Mouse (Mus musculus) MEL (cell line): ENCODE measurements around the gene Pogz.

ENCODE experiments used
- CTCF ChIP-seq, 3 experiments: IDR thresholded peaks in 2 of 3; conservative IDR thresholded peaks in 1 of 3; 2 replicates each; pipeline ENCODE4 v1.5.1; 2011 to 2012; ENCODE audit warnings: low read length in 3 of 3, low read depth in 2 of 3, mild to moderate bottlenecking in 2 of 3, improper control_type of control experiment in 1 of 3, inconsistent platforms in 1 of 3, mixed read lengths in 1 of 3, moderate library complexity in 1 of 3; ENCODE audit not compliant: control insufficient read depth in 1 of 3, insufficient read depth in 1 of 3, poor library complexity in 1 of 3, severe bottlenecking in 1 of 3
- E2F4 ChIP-seq: IDR thresholded peaks from 2 replicates; pipeline ENCODE4 v1.6.1; 2011; ENCODE audit warnings: low read depth, low read length, improper control_type of control experiment, borderline replicate concordance
- EP300 ChIP-seq, 2 experiments: IDR thresholded peaks; 2 replicates each; pipeline ENCODE4 v1.6.1; 2011; ENCODE audit warnings: improper control_type of control experiment in 2 of 2, low read length in 2 of 2, low read depth in 1 of 2, mild to moderate bottlenecking in 1 of 2
- GABPA ChIP-seq: IDR thresholded peaks from 2 replicates; pipeline ENCODE4 v1.6.1; 2012; ENCODE audit warnings: low read depth, mild to moderate bottlenecking, inconsistent platforms, low read length, improper control_type of control experiment, moderate library complexity
- HCFC1 ChIP-seq: IDR thresholded peaks from 2 replicates; pipeline ENCODE4 v1.6.1; 2012; ENCODE audit warnings: low read depth, mild to moderate bottlenecking, inconsistent platforms, low read length, improper control_type of control experiment, moderate library complexity
- NRF1 ChIP-seq: IDR thresholded peaks from 2 replicates; pipeline ENCODE4 v1.6.1; 2014; ENCODE audit warnings: low read depth, mild to moderate bottlenecking, inconsistent platforms, low read length, improper control_type of control experiment, moderate library complexity; ENCODE audit not compliant: poor library complexity, insufficient read depth, severe bottlenecking
- POLR2A ChIP-seq, 2 experiments: IDR thresholded peaks; 2 replicates each; pipeline ENCODE4 v1.6.1; 2011 to 2012; ENCODE audit warnings: low read length in 2 of 2, mild to moderate bottlenecking in 2 of 2, control low read depth in 1 of 2, improper control_type of control experiment in 1 of 2, low read depth in 1 of 2, moderate library complexity in 1 of 2; ENCODE audit not compliant: control insufficient read depth in 1 of 2, insufficient read depth in 1 of 2, poor library complexity in 1 of 2
- POLR2AphosphoS2 ChIP-seq: IDR thresholded peaks from 2 replicates; pipeline ENCODE4 v1.6.1; 2011; ENCODE audit warnings: low read length, improper control_type of control experiment
- RCOR1 ChIP-seq: IDR thresholded peaks from 2 replicates; pipeline ENCODE4 v1.6.1; 2012; ENCODE audit warnings: low read depth, mild to moderate bottlenecking, inconsistent platforms, low read length, improper control_type of control experiment
- TCF12 ChIP-seq: IDR thresholded peaks from 2 replicates; pipeline ENCODE4 v1.6.1; 2014; ENCODE audit warnings: low read depth, mild to moderate bottlenecking, inconsistent platforms, low read length, improper control_type of control experiment, moderate library complexity
- USF1 ChIP-seq: IDR thresholded peaks from 2 replicates; pipeline ENCODE4 v1.6.1; 2014; ENCODE audit warnings: low read depth, mild to moderate bottlenecking, inconsistent platforms, low read length, improper control_type of control experiment, moderate library complexity
- USF2 ChIP-seq, 2 experiments: IDR thresholded peaks; 2 replicates each; pipeline ENCODE4 v1.6.1; 2011 to 2012; ENCODE audit warnings: improper control_type of control experiment in 2 of 2, low read length in 2 of 2, borderline replicate concordance in 1 of 2, inconsistent platforms in 1 of 2, low read depth in 1 of 2, mild to moderate bottlenecking in 1 of 2; ENCODE audit not compliant: insufficient read depth in 1 of 2
- ZC3H11A ChIP-seq: IDR thresholded peaks from 2 replicates; pipeline ENCODE4 v1.6.1; 2012; ENCODE audit warnings: low read depth, mild to moderate bottlenecking, inconsistent platforms, low read length, improper control_type of control experiment
- ZNF384 ChIP-seq: IDR thresholded peaks from 2 replicates; pipeline ENCODE4 v1.6.1; 2012; ENCODE audit warnings: low read depth, mild to moderate bottlenecking, inconsistent platforms, low read length, improper control_type of control experiment

- no peak for TF ChIP-seq CTCF (IDR thresholded peaks at IDR 0.05 in 2 of 3, conservative IDR thresholded peaks at IDR 0.05 in 1 of 3; ENCODE audit: control insufficient read depth in 1 of 3, insufficient read depth in 1 of 3, low read depth in 2 of 3, low read length in 3 of 3, poor library complexity in 1 of 3, severe bottlenecking in 1 of 3)
- no peak for TF ChIP-seq TCF12
- no peak for TF ChIP-seq USF1
- TF ChIP-seq POLR2A (IDR thresholded peaks at IDR 0.05; ENCODE audit: control insufficient read depth in 1 of 2, insufficient read depth in 1 of 2, low read depth in 1 of 2, low read length in 2 of 2, poor library complexity in 1 of 2) = no peak
- peak in 1 of 2 experiments; percentile 11; a peak in 1 of 4 replicates for TF ChIP-seq EP300 (IDR thresholded peaks at IDR 0.05; ENCODE audit: low read depth in 1 of 2, low read length in 2 of 2)
- no peak for TF ChIP-seq HCFC1
- no peak for TF ChIP-seq ZNF384
- peak; percentile 15; the same call in 1 of the 2 replicates for TF ChIP-seq RCOR1
- no peak for TF ChIP-seq USF2 (IDR thresholded peaks at IDR 0.05; ENCODE audit: borderline replicate concordance in 1 of 2, insufficient read depth in 1 of 2, low read depth in 1 of 2, low read length in 2 of 2)
- no peak for TF ChIP-seq ZC3H11A
- no peak for TF ChIP-seq NRF1
- TF ChIP-seq POLR2AphosphoS2 = no peak
- no peak for TF ChIP-seq E2F4
- TF ChIP-seq GABPA = no peak
Observed at GRCm38 (mm10) chr3:94839101-94839500, 1.7 kb downstream of the Pogz start.
